Mouse (Mus musculus): ENCODE results near the gene Rgs18. TPM values are rescaled to one million over a fixed set of nuclear protein-coding genes. Genes with fewer than 3 reads are reported as not detected.

The Rgs18 gene
- polyA plus RNA-seq (2012; rRNA removed): 0.22 and 0.43 TPM in 2 replicates

GRCm38 (mm10) chr1:144775331-144775730 lies at the start of gene Rgs18:
Rgs18 (minus strand) TSS chr1:144775435.
- DNase-seq (ENCODE audit: low read depth): no peak

- DNase-seq (ENCODE audit: low read depth): no peak
Measured at GRCm38 (mm10) chr1:144774394-144774793, 841 bp downstream of the Rgs18 start.

GRCm38 (mm10) chr1:144766218-144766617 lies 9.0 kb downstream of the Rgs18 start:
- no peak for DNase-seq (ENCODE audit: low read depth)

GRCm38 (mm10) chr1:144760792-144761191 lies 14.4 kb downstream of the Rgs18 start:
- DNase-seq (ENCODE audit: low read depth): no peak

GRCm38 (mm10) chr1:144750763-144751162 lies 24.5 kb downstream of the Rgs18 start:
- DNase-seq (ENCODE audit: low read depth): no peak

- DNase-seq (ENCODE audit: low read depth): no peak
Measured at GRCm38 (mm10) chr1:144746182-144746581, 29.1 kb downstream of the Rgs18 start.

GRCm38 (mm10) chr1:144737739-144738138 lies 37.5 kb downstream of the Rgs18 start:
- no peak for DNase-seq (ENCODE audit: low read depth)

GRCm38 (mm10) chr1:144720736-144721135 lies 54.5 kb downstream of the Rgs18 start:
- DNase-seq (ENCODE audit: low read depth): no peak

GRCm38 (mm10) chr1:144704373-144704772 lies 70.9 kb downstream of the Rgs18 start:
- no peak for DNase-seq (ENCODE audit: low read depth)

Other genes starting within 250 kb of the Rgs18 start
- gene Rgs21, start 207.8 kb downstream of the Rgs18 start, polyA plus RNA-seq (2012; rRNA removed): not detected in 2 replicates

All from gonadal fat pad, adult 2 months (tissue).